Mouse (Mus musculus) midbrain, embryonic 10.5 days (tissue): ENCODE results near the gene Fmnl1. TPM values are rescaled to one million over a fixed set of nuclear protein-coding genes. Genes with fewer than 3 reads are reported as not detected.

Experiments
- DNase-seq: peaks from one replicate; pipeline ENCODE4 v3.0.0-alpha.2; 2017; ENCODE audit warnings: low spot score
- H3K27ac ChIP-seq: fragments of 300-500 bp; sonication (generic); replicated peaks from 2 replicates; pipeline ENCODE4 v1.5.1; 2016; ENCODE audit warnings: mild to moderate bottlenecking
- H3K27me3 ChIP-seq: fragments of 300-500 bp; sonication (generic); 2 replicates; pipeline ENCODE4 v1.6.1; 2016; ENCODE audit warnings: low read depth, mild to moderate bottlenecking; ENCODE audit not compliant: poor library complexity, severe bottlenecking
- H3K36me3 ChIP-seq: fragments of 300-500 bp; sonication (generic); 2 replicates; pipeline ENCODE4 v1.6.1; 2016; ENCODE audit warnings: mild to moderate bottlenecking, moderate library complexity
- H3K4me1 ChIP-seq: fragments of 300-500 bp; sonication (generic); 2 replicates; pipeline ENCODE4 v1.6.1; 2016
- H3K4me3 ChIP-seq: fragments of 300-500 bp; sonication (generic); 2 replicates; pipeline ENCODE4 v1.5.1; 2016; ENCODE audit warnings: mild to moderate bottlenecking, moderate library complexity
- H3K9me3 ChIP-seq: fragments of 300-500 bp; sonication (generic); replicated peaks from 2 replicates; pipeline ENCODE4 v1.6.1; 2016; ENCODE audit warnings: mild to moderate bottlenecking
- WGBS: fragments of 180-500 bp; shearing (Covaris S2); methylation state at CpG from one replicate; pipeline ENCODE4 v1.1.7; 2016; 5-methylcytosine and 5-hydroxymethylcytosine counted together
- polyA plus RNA-seq: library from polyadenylated mRNA; unstranded; fragments of >200 nt; fragmentation: Nextera tagmentation; extraction: Ambion mirVana; gene quantifications from 2 replicates; pipeline ENCODE4 v1.2.1, GENCODE M21; 2016

Fmnl1 gene
- polyA plus RNA-seq, 1 experiment from 2014 or later = 1.1 TPM

DNA sequence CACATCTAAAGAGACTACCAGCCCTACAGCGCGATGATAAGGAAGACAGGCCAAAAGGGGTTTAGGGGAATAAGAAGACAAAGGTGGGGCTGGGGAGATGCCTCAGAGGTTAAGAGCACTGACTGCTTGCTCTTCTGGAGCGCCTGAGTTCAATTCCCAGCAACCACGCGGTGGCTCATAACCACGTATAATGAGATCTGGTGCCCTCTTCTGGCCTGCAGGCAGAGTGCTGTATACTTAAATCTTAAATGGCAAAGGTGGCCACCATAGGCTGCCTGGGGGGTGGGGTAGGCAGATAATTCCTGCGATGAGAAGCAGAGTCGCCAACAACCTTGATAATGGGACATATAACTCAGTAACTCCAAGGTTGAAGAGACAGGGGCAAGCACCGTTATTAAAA lies 66.8 kb downstream of the Fmnl1 start:
- Histone ChIP-seq H3K4me3 (no peak overlapping the region), H3K36me3 (peaks cover 72% of the 10 kb centered on the region), H3K27me3 (no peaks in the 10 kb centered on the region), H3K4me1 (0 out of 2 replicates have a peak, but pooled peaks cover 7% of the 10 kb centered on the region), H3K9me3 (no peaks in the 10 kb centered on the region), H3K27ac (no peak overlapping the region)
- 73% methylated on average over 9 of the region's 9 CpGs for WGBS
- DNase-seq = no peak

DNA sequence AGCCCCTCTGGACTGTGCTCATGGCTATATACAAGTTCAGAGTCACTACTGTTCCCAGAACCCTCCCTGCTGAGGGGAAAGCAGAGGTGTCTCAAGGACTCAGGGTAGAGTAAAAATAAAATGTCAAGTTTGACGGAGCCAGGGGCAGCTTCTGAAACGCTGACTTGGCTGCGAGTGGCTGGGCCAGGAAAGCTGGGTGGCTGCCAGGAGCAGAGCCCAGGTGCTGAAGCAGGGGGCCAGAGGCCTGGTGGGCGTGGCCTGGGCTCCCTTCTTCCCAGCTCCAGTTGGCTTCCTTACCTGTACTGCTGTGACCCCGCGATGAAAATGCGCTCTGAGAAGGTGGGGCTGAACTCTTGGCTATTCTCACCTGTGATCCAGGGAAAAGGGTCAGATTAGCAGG lies 69.8 kb downstream of the Fmnl1 start:
- no peaks in the 10 kb centered on the region; the same call in 1 of the 2 replicates for H3K4me1 ChIP-seq
- H3K27me3 ChIP-seq = no peaks in the 10 kb centered on the region
- no peak overlapping the region for H3K4me3 ChIP-seq
- H3K27ac ChIP-seq = no peak overlapping the region
- no peaks in the 10 kb centered on the region for H3K9me3 ChIP-seq
- no peak for DNase-seq
- H3K36me3 ChIP-seq = peaks cover 75% of the 10 kb centered on the region
- 57% methylated on average over 7 of the region's 7 CpGs for WGBS

DNA sequence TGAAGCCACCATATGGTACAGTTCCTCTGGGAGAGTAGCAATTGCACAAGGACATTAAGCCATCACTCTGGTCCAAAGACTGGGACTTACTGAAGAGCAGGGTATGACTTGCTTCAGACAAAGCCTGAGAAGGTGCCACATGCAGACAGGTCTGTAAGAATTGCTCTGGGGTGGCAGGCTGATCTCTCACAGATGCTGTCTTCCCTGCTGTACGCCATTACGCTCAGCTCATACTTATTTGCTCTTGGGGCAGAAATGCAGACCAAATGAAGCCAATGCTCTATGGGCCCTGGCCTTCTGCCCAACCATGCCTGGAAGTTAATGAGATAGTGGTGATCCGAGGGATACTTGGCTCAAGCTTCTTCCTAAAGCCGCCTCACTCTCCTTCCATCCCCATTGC lies 73.9 kb downstream of the Fmnl1 start:
- Histone ChIP-seq H3K4me1 (peaks cover 31% of the 10 kb centered on the region), H3K36me3 (peaks cover 34% of the 10 kb centered on the region), H3K27ac (no peak overlapping the region), H3K9me3 (no peaks in the 10 kb centered on the region), H3K4me3 (no peak overlapping the region), H3K27me3 (no peaks in the 10 kb centered on the region)
- DNase-seq = no peak
- WGBS = 92% methylated on average over 4 of the region's 4 CpGs

DNA sequence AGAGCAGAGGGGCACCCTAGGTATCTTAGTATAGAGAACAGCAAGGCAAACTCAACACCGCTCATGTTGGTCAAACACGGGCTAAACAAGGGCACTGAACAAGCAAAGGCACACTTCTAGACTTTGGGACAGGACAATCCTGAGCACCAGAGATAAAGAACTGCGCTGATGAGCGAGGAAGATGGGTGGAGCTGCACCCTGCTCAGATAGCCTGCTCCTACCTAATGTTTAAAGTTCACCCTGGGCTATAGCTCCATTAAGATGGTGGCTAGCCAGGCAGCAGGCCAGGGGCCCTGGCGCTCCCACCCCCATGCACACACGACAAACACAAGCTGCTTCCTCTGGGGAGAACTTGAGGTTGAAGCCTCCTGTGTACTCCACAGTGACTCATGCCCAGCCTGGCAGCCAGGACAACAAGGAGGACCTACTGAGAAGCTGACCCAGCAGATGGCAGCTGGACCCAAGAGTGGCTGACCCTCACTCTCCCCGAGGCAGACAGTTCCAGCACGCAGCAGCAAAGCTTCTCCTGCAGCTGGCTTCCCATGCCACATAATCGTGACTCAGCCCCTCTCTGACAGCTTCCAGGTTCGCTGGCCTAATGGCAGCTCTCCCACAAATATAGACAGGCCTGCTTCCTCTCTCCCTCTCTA lies 75.3 kb downstream of the Fmnl1 start:
- 87% methylated on average over 10 of the region's 10 CpGs for WGBS
- DNase-seq = no peak
- Histone ChIP-seq H3K27me3 (no peaks in the 10 kb centered on the region), H3K9me3 (no peaks in the 10 kb centered on the region), H3K4me3 (no peak overlapping the region), H3K4me1 (peaks cover 32% of the 10 kb centered on the region), H3K36me3 (peaks cover 20% of the 10 kb centered on the region), H3K27ac (0 out of 2 replicates have a peak overlapping the region, but pooled peaks have one; percentile 7)

DNA sequence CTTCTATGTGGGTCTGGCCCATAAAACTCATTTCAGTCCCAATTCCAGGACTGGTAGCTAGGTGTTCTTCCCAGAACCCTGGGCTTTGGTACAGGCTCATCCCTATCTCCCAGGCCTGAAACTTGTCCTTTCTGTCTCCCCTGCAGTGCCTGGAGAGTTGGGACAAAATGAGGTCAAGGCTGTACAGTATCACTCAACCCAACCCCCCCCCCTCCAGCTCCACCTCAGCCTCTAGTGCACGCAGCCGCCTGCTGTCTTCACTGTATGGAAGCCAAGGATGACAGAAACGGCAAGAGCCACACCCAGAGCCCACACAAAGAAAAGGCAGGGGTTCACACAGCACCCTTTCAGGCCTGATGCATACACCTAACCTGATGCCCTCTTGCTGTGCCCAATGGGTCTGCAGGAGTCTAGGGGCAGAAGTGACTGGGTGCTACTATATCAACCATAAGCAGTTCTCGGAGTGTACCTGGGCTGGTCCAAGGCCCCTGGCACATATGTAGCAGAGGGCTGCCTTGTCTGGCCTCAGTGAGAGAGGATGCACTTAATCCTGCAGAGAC lies 75.9 kb downstream of the Fmnl1 start:
- H3K27ac ChIP-seq = no peak overlapping the region
- peaks cover 32% of the 10 kb centered on the region for H3K4me1 ChIP-seq
- WGBS = 92% methylated on average over 4 of the region's 4 CpGs

DNA sequence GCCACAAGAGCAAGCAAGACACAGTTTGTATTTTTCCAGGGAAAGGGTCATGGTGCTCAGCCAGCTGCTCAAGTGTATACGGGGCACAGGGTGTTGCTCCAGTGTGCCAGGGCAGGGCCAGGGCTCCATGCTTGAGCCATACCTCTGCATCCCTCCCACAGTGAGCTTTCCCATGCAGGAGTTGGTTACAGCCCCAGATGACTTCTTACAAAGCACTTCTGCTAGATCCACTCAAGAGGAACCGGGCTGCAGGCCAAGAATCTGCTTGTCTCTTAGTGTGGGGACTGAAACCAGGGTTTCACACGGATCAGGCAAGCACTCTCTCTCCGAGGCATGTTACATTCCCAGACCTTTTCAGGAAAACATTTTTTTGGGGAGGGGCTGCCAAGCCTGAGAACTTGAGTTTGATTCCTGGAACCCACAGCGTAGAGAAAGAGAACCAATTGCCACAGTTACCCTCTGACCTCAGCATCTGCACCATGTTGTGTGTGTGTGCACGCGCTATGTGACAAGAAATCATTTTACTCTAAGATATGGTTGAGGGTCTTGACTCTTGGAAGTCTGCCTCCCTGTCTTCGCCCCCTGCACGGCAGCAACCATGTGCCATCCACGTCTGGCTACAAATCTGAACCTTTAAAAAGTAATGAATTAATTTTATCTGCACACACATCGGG lies 76.7 kb downstream of the Fmnl1 start:
- no peaks in the 10 kb centered on the region for H3K27me3 ChIP-seq
- 91% methylated on average over 11 of the region's 11 CpGs for WGBS
- no peak overlapping the region for H3K27ac ChIP-seq
- H3K36me3 ChIP-seq = 0 out of 2 replicates have a peak, but pooled peaks cover 9% of the 10 kb centered on the region
- H3K9me3 ChIP-seq = no peaks in the 10 kb centered on the region
- H3K4me1 ChIP-seq = peaks cover 32% of the 10 kb centered on the region
- no peak overlapping the region for H3K4me3 ChIP-seq
- DNase-seq = no peak

More for the DNA sequence above, 75.9 kb downstream of the Fmnl1 start:
- DNase-seq = no peak
- Histone ChIP-seq H3K27me3 (no peaks in the 10 kb centered on the region), H3K36me3 (peaks cover 14% of the 10 kb centered on the region), H3K4me3 (no peak overlapping the region), H3K9me3 (no peaks in the 10 kb centered on the region)

Other genes with a start within 250 kb of the Fmnl1 start
- 12.4 and 14.0 TPM in 2 replicates for gene Kif18b, start 246.0 kb upstream of the Fmnl1 start, polyA plus RNA-seq
- 3.0 and 5.8 TPM in 2 replicates for gene C1ql1, start 224.4 kb upstream of the Fmnl1 start, polyA plus RNA-seq
- gene Nmt1, start 142.9 kb upstream of the Fmnl1 start, polyA plus RNA-seq = 57.3 and 61.8 TPM in 2 replicates
- gene Dcakd, start 142.8 kb upstream of the Fmnl1 start, polyA plus RNA-seq = 265 and 287 TPM in 2 replicates
- gene Plcd3, start 69.4 kb upstream of the Fmnl1 start, polyA plus RNA-seq = 1.4 TPM in 2 replicates
- 10.7 and 12.5 TPM in 2 replicates for gene Acbd4, start 69.4 kb upstream of the Fmnl1 start, polyA plus RNA-seq
- gene Hexim1, start 54.9 kb upstream of the Fmnl1 start, polyA plus RNA-seq = 2.3 and 2.7 TPM in 2 replicates
- gene Hexim2, start 38.7 kb upstream of the Fmnl1 start, polyA plus RNA-seq = 7.8 and 8.2 TPM in 2 replicates
- 0.10 and 0.11 TPM in 2 replicates for gene 1700023F06Rik, start 37.5 kb downstream of the Fmnl1 start, polyA plus RNA-seq
- gene Spata32, start 47.3 kb downstream of the Fmnl1 start, polyA plus RNA-seq = not detected in 2 replicates
- 4.4 and 5.4 TPM in 2 replicates for gene Map3k14, start 96.4 kb downstream of the Fmnl1 start, polyA plus RNA-seq
- 3.8 and 4.1 TPM in 2 replicates for gene Arhgap27, start 192.6 kb downstream of the Fmnl1 start, polyA plus RNA-seq
- gene Plekhm1, start 241.6 kb downstream of the Fmnl1 start, polyA plus RNA-seq = 8.0 and 8.5 TPM in 2 replicates